Mouse (Mus musculus) Patski (cell line): ENCODE results near the gene L3mbtl3. TPM values are rescaled to one million over a fixed set of nuclear protein-coding genes. Genes with fewer than 3 reads are reported as not detected.

Experiments used
- ATAC-seq: fragments of 100-300 bp; one replicate; pipeline ENCODE4 v1.8.0; 2021
- CTCF ChIA-PET: fragments of 350-600 bp; sonication (Branson Sonifier 250); formaldehyde crosslinking; loops from one replicate; lab custom pipeline; 2022; ENCODE audit warnings: inconsistent platforms; lab: Charles Lee
- POLR2A ChIA-PET: fragments of 350-600 bp; sonication (Branson Sonifier 250); formaldehyde crosslinking; loops from one replicate; lab custom pipeline; 2022; ENCODE audit warnings: antibody characterized with exemption, inconsistent platforms; lab: Charles Lee
- DNase-seq: peaks from one replicate; pipeline ENCODE4 v3.0.0-alpha.2; 2011; ENCODE audit warnings: low read depth, low spot score
- H3K27me3 ChIP-seq: fragments of 371-371 bp; one replicate; pipeline ENCODE4 v1.5.1; 2021
- CTCF ChIP-seq: fragments of 100-300 bp; IDR thresholded peaks from one replicate; pipeline ENCODE4 v1.5.1; 2021
- in situ Hi-C: fragments of 300-500 bp; cut with MboI; formaldehyde crosslinking; loops from 3 replicates; pipeline ENCODE4 v1.11.1; 2018; ENCODE audit warnings: low pct_unique_long_range_greater_than_20kb, mixed read lengths
- polyA plus RNA-seq: library from polyadenylated mRNA; unstranded; gene quantifications from one replicate; pipeline ENCODE4 v1.2.3, GENCODE M21; 2021

The L3mbtl3 gene
- polyA plus RNA-seq, 1 experiment from 2014 or later: 10.9 TPM

GRCm38 (mm10) chr10:26243203-26243602 is 132.6 kb downstream of the L3mbtl3 start:
- in situ Hi-C loops: no loop called here
- CTCF ChIA-PET: no interaction called here
- DNase-seq (no peak), ATAC-seq (no peak)
- H3K27me3 ChIP-seq: peaks cover 6% of the 10 kb centered on the region
- POLR2A ChIA-PET: no interaction called here
- TF ChIP-seq CTCF: no peak

GRCm38 (mm10) chr10:26239090-26239489 is 136.7 kb downstream of the L3mbtl3 start:
- POLR2A ChIA-PET: no interaction called here
- in situ Hi-C loops: no loop called here

DNA sequence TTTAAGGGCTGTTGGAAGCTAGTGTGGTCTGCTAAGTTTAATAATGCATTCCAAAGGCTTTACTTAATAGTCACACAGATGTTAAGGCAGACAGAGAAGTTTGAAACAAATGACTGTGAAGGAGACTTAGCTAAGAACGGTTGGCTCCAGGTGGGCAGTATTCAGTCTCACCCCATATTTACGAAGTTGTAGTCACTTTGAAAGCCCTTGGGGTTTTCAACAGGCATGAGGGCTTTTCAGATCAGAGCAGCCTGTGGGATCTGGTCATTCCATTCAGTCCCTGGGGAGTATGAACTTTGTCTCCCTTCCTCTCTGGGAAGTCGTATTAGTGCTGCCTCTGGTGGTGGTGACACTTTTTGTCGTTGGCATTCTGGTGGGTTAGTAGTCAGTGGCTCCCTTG is 137.2 kb downstream of the L3mbtl3 start:
- ATAC-seq (peak; percentile 57), DNase-seq (no peak)
- in situ Hi-C loops: no loop called here
- peaks cover 6% of the 10 kb centered on the region for H3K27me3 ChIP-seq
- TF ChIP-seq CTCF: peak; percentile 18
- CTCF ChIA-PET: interaction anchor here (0.7 to 1.9 kb wide), 3 partner anchors 9 to 57 kb away, joined by 3 to 5 read pairs (median 3); no protein-coding TSS in a partner anchor
- POLR2A ChIA-PET: no interaction called here

More at GRCm38 (mm10) chr10:26239090-26239489, 136.7 kb downstream of the L3mbtl3 start:
- ATAC-seq (no peak), DNase-seq (no peak)
- CTCF ChIA-PET: interaction anchor here (1.9 kb wide), 1 partner anchor 18 kb away, joined by 5 read pairs; no protein-coding TSS in a partner anchor
- no peak for TF ChIP-seq CTCF
- peaks cover 6% of the 10 kb centered on the region for H3K27me3 ChIP-seq

DNA sequence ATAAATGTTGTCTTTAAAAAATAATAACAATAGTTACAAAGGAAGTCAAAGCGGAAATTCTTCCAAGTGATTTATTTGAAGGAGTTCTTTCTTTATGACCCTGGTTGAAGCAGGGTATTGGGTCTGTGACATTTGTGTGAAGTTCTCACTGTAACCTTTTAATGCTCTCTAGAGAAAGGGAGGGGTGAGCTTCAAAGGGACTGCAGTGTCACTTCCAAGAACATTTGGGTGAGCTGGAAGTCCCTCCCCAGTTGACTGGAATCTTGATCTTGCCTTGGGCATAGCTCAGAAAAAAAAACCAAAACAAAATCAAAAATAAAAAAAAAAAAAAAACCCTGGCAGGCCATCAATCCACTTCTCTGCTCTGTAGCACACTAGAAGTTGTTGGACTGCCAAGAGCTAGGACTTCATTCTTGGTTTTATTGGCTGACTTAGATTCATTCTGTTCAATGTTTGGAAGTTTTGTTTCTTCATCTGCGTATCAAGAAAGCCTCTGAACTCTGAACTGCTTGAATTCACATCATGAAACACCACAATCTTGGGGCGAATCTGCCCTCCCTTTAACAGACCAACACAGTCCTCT is 143.6 kb downstream of the L3mbtl3 start:
- in situ Hi-C loops: no loop called here
- ATAC-seq (no peak), DNase-seq (no peak)
- ChIA-PET CTCF (interaction anchor here (0.8 kb wide), 1 partner anchor 26 kb away, joined by 3 read pairs; no protein-coding TSS in a partner anchor), POLR2A (no interaction called here)
- TF ChIP-seq CTCF: no peak
- H3K27me3 ChIP-seq: peaks cover 4% of the 10 kb centered on the region

DNA sequence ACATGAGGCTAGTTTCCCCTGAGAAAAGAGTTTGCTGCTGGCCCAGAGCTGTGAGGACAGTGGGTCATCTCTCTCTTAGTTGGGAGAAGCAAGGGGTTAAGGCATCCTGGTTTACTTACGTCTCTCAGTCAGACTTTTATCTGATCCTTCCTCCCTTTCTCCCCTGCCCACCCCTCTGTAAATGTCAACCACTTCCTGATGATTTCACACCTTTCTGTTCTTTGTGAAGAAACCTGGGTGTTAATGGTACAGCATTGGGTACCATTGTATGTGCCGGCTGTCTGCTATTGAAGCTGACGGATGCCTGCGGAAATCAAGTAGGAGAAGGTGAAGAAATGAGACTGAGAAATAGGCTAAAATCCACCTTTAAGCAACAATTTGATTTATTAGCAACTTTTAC is 146.3 kb downstream of the L3mbtl3 start, which contains the start of gene Samd3:
TSS of gene Samd3 (plus strand) at position 220 of the 400 bp plus-strand sequence.
- ChIA-PET POLR2A (no interaction called here), CTCF (interaction anchor here (1.3 kb wide), 1 partner anchor 27 kb away, joined by 3 read pairs; no protein-coding TSS in a partner anchor)
- no peak for TF ChIP-seq CTCF
- ATAC-seq (no peak), DNase-seq (no peak)
- in situ Hi-C loops: no loop called here
- H3K27me3 ChIP-seq: peaks cover 5% of the 10 kb centered on the region

DNA sequence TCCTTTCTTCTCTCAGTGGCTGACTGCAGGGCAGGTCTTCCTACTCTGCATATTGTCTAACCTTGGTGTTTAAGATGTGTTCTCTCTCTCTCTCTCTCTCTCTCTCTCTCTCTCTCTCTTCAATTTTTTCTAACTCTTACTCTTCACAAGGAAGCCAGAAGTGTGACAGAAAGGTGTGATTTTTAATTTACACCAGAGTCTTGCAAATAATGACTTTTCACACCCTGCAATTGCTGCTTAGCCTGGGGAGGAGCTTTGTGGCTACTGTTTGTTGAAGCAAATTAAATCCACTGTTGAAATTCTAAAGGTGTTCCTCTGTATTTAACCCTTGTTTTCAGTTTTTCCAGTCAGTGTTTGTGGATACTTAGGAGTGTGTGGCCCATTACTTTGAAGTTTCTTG is 147.6 kb downstream of the L3mbtl3 start:
- H3K27me3 ChIP-seq: peaks cover 5% of the 10 kb centered on the region
- no peak for DNase-seq
- TF ChIP-seq CTCF: no peak
- no peak for ATAC-seq
- in situ Hi-C loops: no loop called here
- CTCF ChIA-PET: interaction anchor here (0.7 kb wide), 1 partner anchor 251 kb away, joined by 3 read pairs; no protein-coding TSS in a partner anchor
- POLR2A ChIA-PET: no interaction called here

- peaks cover 5% of the 10 kb centered on the region for H3K27me3 ChIP-seq
- in situ Hi-C loops: no loop called here
- no peak for DNase-seq
- no peak for TF ChIP-seq CTCF
- no peak for ATAC-seq
- ChIA-PET CTCF (no interaction called here), POLR2A (no interaction called here)
Observed at GRCm38 (mm10) chr10:26226734-26227133, 149.0 kb downstream of the L3mbtl3 start.

GRCm38 (mm10) chr10:26226241-26226640 is 149.5 kb downstream of the L3mbtl3 start:
- ChIA-PET POLR2A (no interaction called here), CTCF (no interaction called here)
- DNase-seq (no peak), ATAC-seq (no peak)
- no peak for TF ChIP-seq CTCF
- peaks cover 5% of the 10 kb centered on the region for H3K27me3 ChIP-seq
- in situ Hi-C loops: no loop called here

Other genes starting within 250 kb of the L3mbtl3 start
- gene Samd3, start 146.3 kb downstream of the L3mbtl3 start, polyA plus RNA-seq: not detected